Mouse (Mus musculus) layer of hippocampus, adult 9-11 months (tissue): ENCODE measurements around the gene Olfr123.

ENCODE experiments used
- DNase-seq: peaks from one replicate; pipeline ENCODE4 v3.0.0; 2022

The Olfr123 gene

GRCm38 (mm10) chr17:37793229-37793628 lies at the start of gene Olfr123:
Gene Olfr123, plus strand, starts transcription at chr17:37793529.
- DNase-seq = no peak

GRCm38 (mm10) chr17:37768307-37768706 lies 25.0 kb upstream of the Olfr123 start, which contains the start of gene Olfr122:
Gene Olfr122, plus strand, starts transcription at chr17:37768607.
- DNase-seq = no peak

- DNase-seq = no peak
Observed at GRCm38 (mm10) chr17:37799588-37799987, 6.3 kb downstream of the Olfr123 start, which contains the start of gene Olfr124. Gene Olfr124, plus strand, starts transcription at chr17:37799888.

GRCm38 (mm10) chr17:37832649-37833048 lies 39.3 kb downstream of the Olfr123 start, which contains the start of gene Olfr125:
Gene Olfr125, plus strand, starts transcription at chr17:37832949.
- no peak for DNase-seq

- no peak for DNase-seq
Observed at GRCm38 (mm10) chr17:37847183-37847582, 53.9 kb downstream of the Olfr123 start, which contains the start of gene Olfr126. Gene Olfr126, plus strand, starts transcription at chr17:37847483.
